Mouse (Mus musculus): ENCODE measurements around the gene Fam131b. TPM values are rescaled to one million over a fixed set of nuclear protein-coding genes. Genes with fewer than 3 reads are reported as not detected.

Gene Fam131b
- polyA plus RNA-seq, 1 experiment from 2014 or later: 1.2 TPM

GRCm38 (mm10) chr6:42318293-42318692 is 6.2 kb downstream of the Fam131b start:
- no peaks in the 10 kb centered on the region for H3K9me3 ChIP-seq
- H3K27ac ChIP-seq: no peak overlapping the region
- H3K36me3 ChIP-seq: 0 out of 2 replicates have a peak, but pooled peaks cover 3% of the 10 kb centered on the region
- no peak overlapping the region for H3K9ac ChIP-seq
- H3K4me1 ChIP-seq: 0 out of 2 replicates have a peak, but pooled peaks cover 1% of the 10 kb centered on the region
- H3K4me3 ChIP-seq: no peak overlapping the region
- no peak overlapping the region for H3K4me2 ChIP-seq (replicated peaks)
- H3K27me3 ChIP-seq: peaks cover 22% of the 10 kb centered on the region
- no peak for ATAC-seq (ENCODE audit: insufficient number of reproducible peaks, insufficient read depth, low FRiP score, low TSS enrichment)
- 83% methylated on average over 4 of the region's 4 CpGs for WGBS

DNA sequence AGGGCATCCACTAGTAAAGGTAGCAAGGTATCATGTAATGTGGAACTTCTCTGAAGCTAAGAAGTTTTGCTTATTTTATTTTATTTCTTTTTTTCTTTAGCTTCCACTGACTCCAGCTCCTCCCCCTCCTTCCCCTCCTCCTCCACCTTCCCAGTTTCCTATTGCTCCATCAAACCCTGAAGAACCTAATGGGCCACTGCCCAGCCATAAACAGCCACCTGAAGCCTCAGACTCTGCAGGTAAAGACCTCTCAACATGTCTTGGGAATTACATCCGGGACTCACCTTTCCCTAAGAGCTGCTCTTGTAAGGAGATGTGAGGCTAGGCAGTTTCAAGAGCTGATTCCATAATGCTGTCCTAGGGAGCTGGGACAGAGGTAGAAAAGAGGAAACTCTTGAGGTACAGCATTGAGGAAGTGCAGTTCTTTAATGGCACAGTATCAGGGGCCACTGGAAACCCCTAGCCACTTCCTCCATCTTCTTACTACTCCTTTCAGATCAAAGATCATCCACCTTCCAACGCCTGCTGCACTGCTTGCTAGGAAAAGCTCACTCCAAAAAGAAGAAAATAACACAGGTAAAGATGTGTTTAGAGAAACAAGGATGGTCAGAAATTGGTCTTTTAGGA is 13.9 kb downstream of the Fam131b start:
- Histone ChIP-seq H3K4me1 (no peaks in the 10 kb centered on the region), H3K27me3 (no peaks in the 10 kb centered on the region), H3K36me3 (peaks cover 6% of the 10 kb centered on the region; the same call in 1 of the 2 replicates), H3K4me3 (no peak overlapping the region), H3K9me3 (no peaks in the 10 kb centered on the region), H3K9ac (no peak overlapping the region), H3K4me2 (replicated peaks) (no peak overlapping the region), H3K27ac (no peak overlapping the region)
- WGBS: 88% methylated on average over 2 of the region's 2 CpGs
- no peak for ATAC-seq (ENCODE audit: insufficient number of reproducible peaks, insufficient read depth, low FRiP score, low TSS enrichment)

- ATAC-seq (ENCODE audit: insufficient number of reproducible peaks, insufficient read depth, low FRiP score, low TSS enrichment): no peak
- Histone ChIP-seq H3K4me3 (no peak overlapping the region), H3K4me1 (no peaks in the 10 kb centered on the region), H3K9ac (no peak overlapping the region), H3K4me2 (replicated peaks) (no peak overlapping the region), H3K27me3 (no peaks in the 10 kb centered on the region), H3K27ac (no peak overlapping the region), H3K36me3 (peaks cover 6% of the 10 kb centered on the region; the same call in 1 of the 2 replicates), H3K9me3 (no peaks in the 10 kb centered on the region)
- 53% methylated on average over 8 of the region's 8 CpGs for WGBS
Measured at GRCm38 (mm10) chr6:42309816-42310378, 14.5 kb downstream of the Fam131b start.

DNA sequence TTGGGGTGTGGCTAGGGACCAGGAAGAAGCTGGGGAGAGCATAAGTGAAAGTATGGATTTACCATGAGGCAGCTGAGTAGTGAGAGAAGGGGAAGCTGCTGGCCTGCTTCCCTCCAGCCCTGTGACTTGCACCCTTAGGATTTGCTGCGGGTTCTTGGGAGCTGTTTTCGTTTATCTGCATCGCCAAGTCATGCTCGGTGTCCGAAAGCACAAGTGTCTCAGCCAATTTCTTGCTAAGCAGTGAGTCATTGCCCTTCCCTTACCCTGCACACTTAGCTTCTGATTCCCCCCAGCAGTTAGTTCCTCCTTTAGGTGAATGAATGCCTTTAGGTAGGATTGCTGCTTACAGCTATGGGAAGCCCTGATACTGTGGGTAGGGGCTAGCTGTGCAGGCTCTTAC is 25.1 kb downstream of the Fam131b start:
- H3K4me2 ChIP-seq (replicated peaks): no peak overlapping the region
- no peaks in the 10 kb centered on the region for H3K27me3 ChIP-seq
- no peak overlapping the region for H3K9ac ChIP-seq
- no peak overlapping the region for H3K4me3 ChIP-seq
- no peak overlapping the region for H3K27ac ChIP-seq
- no peaks in the 10 kb centered on the region for H3K9me3 ChIP-seq
- ATAC-seq (ENCODE audit: insufficient number of reproducible peaks, insufficient read depth, low FRiP score, low TSS enrichment): no peak
- peaks cover 6% of the 10 kb centered on the region; the same call in 1 of the 2 replicates for H3K36me3 ChIP-seq
- H3K4me1 ChIP-seq: no peaks in the 10 kb centered on the region
- WGBS: 93% methylated on average over 5 of the region's 5 CpGs

DNA sequence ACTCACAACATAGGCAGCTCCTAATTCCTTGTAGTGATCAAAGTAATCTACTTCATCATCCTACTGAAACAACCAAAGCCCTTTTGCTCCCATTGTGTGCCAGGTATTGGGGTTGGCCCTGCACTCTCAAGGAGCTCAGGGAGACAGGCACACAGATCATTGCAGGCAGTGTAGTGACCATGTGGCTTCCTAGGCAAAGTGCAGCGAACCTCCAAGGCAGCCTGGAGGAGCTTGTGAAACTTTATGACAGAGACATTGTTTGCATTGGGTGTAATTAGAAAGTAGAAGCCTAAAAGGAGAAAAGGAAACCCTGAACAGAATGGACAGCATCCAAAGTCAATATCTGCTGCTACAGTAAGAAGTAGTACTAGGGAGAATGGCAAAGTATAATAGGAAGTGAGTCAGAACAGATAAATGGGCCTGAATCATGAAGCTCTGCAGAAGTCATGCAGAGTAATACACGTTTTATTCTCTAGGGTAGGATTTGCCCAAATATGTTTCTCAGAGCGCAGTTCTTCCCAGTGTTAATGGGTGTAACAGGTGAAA is 28.8 kb downstream of the Fam131b start:
- H3K9ac ChIP-seq: no peak overlapping the region
- no peak overlapping the region for H3K27ac ChIP-seq
- H3K9me3 ChIP-seq: no peaks in the 10 kb centered on the region
- no peak overlapping the region for H3K4me3 ChIP-seq
- no peaks in the 10 kb centered on the region for H3K27me3 ChIP-seq
- 76% methylated on average over 3 of the region's 3 CpGs for WGBS
- peaks cover 6% of the 10 kb centered on the region for H3K36me3 ChIP-seq
- ATAC-seq (ENCODE audit: insufficient number of reproducible peaks, insufficient read depth, low FRiP score, low TSS enrichment): no peak
- no peak overlapping the region for H3K4me2 ChIP-seq (replicated peaks)
- H3K4me1 ChIP-seq: no peaks in the 10 kb centered on the region

DNA sequence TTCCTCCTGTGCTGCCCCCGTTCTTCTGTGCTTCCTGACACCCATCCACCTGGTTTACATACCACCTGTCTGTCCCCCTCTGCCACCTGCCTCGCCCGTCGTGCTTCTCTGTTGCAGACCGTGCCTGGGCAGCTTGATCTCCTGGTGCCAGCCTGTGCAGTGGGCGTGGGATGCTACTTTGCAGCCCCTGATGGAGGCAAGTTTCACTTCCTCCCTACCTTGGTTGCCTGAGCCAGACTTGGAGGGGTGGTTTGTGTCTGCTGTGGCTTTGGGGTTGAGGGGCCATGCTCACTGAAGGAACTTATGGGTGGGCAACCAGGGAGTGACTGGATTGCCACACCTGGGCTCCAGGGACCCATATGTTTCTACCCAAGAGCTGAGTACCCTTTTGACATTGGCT is 31.1 kb downstream of the Fam131b start:
- Histone ChIP-seq H3K9me3 (no peaks in the 10 kb centered on the region), H3K4me3 (no peak overlapping the region), H3K4me1 (no peaks in the 10 kb centered on the region), H3K36me3 (no peaks in the 10 kb centered on the region; the same call in none of the 2 replicates), H3K27me3 (no peaks in the 10 kb centered on the region), H3K4me2 (replicated peaks) (no peak overlapping the region), H3K27ac (no peak overlapping the region), H3K9ac (no peak overlapping the region)
- 90% methylated on average over 6 of the region's 6 CpGs for WGBS
- ATAC-seq (ENCODE audit: insufficient number of reproducible peaks, insufficient read depth, low FRiP score, low TSS enrichment): no peak

DNA sequence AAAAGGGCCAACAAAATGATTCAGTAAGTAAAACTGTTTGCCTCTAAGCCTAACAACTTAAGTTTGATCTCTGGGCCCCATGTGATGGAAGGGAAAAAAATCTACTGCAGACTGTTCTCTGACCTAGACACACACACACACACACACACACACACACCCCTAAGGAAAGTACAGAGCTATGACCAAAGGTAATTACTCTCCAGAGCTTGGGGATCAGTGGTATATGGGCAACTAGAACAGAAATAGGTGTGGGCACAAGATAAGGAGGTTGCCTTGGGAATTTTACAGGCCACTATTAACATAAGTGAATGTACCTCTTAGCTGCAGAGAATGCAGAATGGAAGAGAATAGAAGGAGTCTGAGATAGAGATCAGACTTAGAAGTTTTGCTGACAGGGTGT is 36.9 kb downstream of the Fam131b start:
- Histone ChIP-seq H3K27ac (no peak overlapping the region), H3K36me3 (peaks cover 13% of the 10 kb centered on the region; the same call in 1 of the 2 replicates), H3K4me3 (no peak overlapping the region), H3K9ac (no peak overlapping the region), H3K4me1 (no peaks in the 10 kb centered on the region), H3K9me3 (no peaks in the 10 kb centered on the region), H3K27me3 (no peaks in the 10 kb centered on the region), H3K4me2 (replicated peaks) (no peak overlapping the region)
- no peak for ATAC-seq (ENCODE audit: insufficient number of reproducible peaks, insufficient read depth, low FRiP score, low TSS enrichment)

DNA sequence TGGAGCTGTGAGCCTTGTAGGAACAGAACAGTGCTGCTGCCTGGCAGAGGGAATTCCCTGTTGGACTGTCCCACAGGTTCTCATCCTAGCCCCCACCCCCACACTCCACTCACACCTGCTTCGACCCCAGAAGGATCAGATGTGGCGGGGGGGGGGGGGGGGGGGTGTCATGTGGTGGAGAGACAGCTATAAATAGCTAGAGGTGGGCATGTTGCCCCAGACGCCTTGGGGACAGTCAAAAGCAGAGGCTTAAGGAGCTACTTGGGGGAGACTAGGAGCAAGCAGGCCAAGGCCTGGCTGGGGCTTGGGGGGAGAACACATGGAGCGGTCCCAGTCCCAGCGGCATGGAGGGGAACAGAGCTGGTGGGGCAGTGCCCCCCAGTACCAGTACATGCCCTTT is 38.0 kb downstream of the Fam131b start, which contains the start of gene Clcn1:
TSS of gene Clcn1 (plus strand) at position 238 of the 400 bp plus-strand sequence.
- 76% methylated on average over 4 of the region's 5 CpGs for WGBS
- Histone ChIP-seq H3K4me1 (no peaks in the 10 kb centered on the region), H3K4me3 (no peak within 1 kb of the TSS), H3K9me3 (no peaks in the 10 kb centered on the region), H3K27ac (no peak within 1 kb of the TSS), H3K36me3 (peaks cover 23% of the 10 kb centered on the region), H3K27me3 (no peaks in the 10 kb centered on the region), H3K4me2 (replicated peaks) (no peak within 1 kb of the TSS), H3K9ac (no peak within 1 kb of the TSS)
- ATAC-seq (ENCODE audit: insufficient number of reproducible peaks, insufficient read depth, low FRiP score, low TSS enrichment): no peak

DNA sequence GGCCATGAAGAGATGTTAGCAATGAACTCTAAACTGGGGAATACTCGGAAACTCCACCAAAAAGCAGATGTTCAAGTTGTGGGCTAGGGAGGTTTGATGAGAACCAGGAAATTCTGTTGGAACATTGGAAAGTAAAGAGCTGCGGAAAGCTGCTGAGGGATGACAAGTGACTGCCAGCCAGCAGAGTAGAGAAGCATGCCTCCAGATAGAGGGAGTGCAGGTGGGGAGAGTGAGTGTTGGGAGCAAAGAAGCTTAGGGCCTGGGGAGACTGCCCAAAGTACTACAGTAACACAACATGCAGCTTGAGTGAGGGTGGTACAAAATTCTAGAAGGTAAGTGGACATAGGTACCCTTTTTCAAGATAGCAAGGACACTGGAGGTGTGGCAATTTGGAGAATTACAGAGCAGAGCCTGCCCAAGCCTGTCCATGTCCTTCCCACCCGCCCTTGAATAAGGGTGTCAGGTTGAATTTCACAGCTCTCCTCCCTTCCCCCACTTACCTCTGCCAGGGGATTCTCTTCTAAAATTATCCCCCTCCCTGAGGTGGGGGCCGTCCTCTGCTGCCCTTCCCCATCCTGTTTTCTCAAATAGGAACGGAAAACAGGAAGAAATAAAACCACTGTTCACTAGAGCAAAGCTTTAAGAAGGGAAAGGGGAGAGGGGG is 41.4 kb downstream of the Fam131b start:
- Histone ChIP-seq H3K4me1 (no peaks in the 10 kb centered on the region), H3K4me3 (no peak overlapping the region), H3K27ac (no peak overlapping the region), H3K9me3 (no peaks in the 10 kb centered on the region), H3K36me3 (peaks cover 53% of the 10 kb centered on the region), H3K4me2 (replicated peaks) (no peak overlapping the region), H3K9ac (no peak overlapping the region), H3K27me3 (no peaks in the 10 kb centered on the region)
- no peak for ATAC-seq (ENCODE audit: insufficient number of reproducible peaks, insufficient read depth, low FRiP score, low TSS enrichment)
- 68% methylated on average over 5 of the region's 5 CpGs for WGBS

- no peaks in the 10 kb centered on the region for H3K4me1 ChIP-seq
- no peaks in the 10 kb centered on the region for H3K27me3 ChIP-seq
- no peak for ATAC-seq (ENCODE audit: insufficient number of reproducible peaks, insufficient read depth, low FRiP score, low TSS enrichment)
- WGBS: 49% methylated on average over 2 of the region's 2 CpGs
- H3K36me3 ChIP-seq: peaks cover 84% of the 10 kb centered on the region
- no peaks in the 10 kb centered on the region for H3K9me3 ChIP-seq
- no peak overlapping the region for H3K4me3 ChIP-seq
- no peak overlapping the region for H3K4me2 ChIP-seq (replicated peaks)
- no peak overlapping the region for H3K9ac ChIP-seq
- no peak overlapping the region for H3K27ac ChIP-seq
Measured at GRCm38 (mm10) chr6:42276151-42276550, 48.3 kb downstream of the Fam131b start.

DNA sequence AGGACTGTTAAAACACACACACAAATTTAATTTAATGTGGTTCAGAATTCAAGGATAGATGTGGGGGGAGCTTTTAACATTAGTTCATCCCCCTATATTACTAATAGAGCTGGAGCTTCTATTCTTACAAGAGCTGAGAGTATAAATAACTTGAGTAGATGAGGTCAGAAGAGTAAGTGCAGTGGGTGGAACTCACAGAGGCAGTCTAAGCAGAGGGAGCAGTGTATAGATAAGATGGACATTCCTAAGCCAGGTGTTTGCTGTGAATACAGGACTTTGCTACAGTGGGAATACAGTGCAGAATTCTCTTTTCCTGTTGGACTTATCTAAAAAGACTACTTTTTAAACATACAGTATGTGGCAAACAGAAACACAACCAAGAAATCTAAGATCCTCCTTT is 53.6 kb downstream of the Fam131b start:
- Histone ChIP-seq H3K27me3 (no peaks in the 10 kb centered on the region), H3K4me2 (replicated peaks) (no peak overlapping the region), H3K4me3 (no peak overlapping the region), H3K4me1 (no peaks in the 10 kb centered on the region), H3K36me3 (peaks cover 72% of the 10 kb centered on the region), H3K27ac (no peak overlapping the region), H3K9ac (no peak overlapping the region), H3K9me3 (no peaks in the 10 kb centered on the region)
- no peak for ATAC-seq (ENCODE audit: insufficient number of reproducible peaks, insufficient read depth, low FRiP score, low TSS enrichment)

Data from embryonic facial prominence, embryonic 12.5 days (tissue).